Mouse (Mus musculus): ENCODE results near the gene Colec11.

Gene Colec11

DNA sequence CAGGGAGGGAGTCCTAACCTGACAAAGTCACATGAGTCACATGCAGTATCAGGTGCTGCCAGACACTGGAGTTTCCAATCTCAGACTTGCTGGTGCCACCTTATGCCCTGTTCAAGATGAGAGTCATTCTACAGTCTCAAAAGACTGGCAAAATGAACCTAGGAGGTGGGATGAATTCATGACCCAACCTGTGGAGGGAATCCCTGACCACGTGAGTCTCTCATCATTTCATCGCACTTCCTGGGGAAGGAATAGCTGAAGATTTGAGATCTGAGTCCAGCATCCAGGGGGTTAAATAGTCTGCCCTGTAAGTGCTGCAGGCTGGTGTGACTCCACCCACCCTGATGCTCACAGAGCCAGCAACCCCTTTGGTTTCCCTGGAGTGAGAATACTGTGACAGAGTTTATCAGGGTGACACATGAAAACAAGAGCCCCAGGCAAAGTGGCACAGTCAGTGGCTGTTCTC is 24.6 kb downstream of the Colec11 start:
- DNase-seq, result no peak

DNA sequence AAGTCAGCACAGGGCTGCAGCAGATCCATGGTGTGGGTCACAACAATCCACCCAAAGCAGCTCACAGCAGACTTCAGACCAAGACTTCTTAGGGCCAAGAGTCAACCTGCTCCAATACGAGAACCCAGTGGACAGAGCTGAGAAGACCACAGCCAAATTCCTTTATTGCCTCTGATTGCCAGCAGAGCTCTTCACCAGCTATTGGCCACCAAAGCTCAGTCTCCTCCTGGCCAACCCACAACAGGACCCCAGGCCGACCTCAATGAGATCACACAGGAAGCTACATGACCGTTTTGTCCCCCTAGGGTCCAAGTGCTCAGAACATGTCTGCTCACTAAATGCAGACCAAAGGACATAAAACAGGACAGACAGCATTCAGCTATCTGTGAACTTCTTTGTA is 25.1 kb downstream of the Colec11 start:
- DNase-seq, result no peak

DNA sequence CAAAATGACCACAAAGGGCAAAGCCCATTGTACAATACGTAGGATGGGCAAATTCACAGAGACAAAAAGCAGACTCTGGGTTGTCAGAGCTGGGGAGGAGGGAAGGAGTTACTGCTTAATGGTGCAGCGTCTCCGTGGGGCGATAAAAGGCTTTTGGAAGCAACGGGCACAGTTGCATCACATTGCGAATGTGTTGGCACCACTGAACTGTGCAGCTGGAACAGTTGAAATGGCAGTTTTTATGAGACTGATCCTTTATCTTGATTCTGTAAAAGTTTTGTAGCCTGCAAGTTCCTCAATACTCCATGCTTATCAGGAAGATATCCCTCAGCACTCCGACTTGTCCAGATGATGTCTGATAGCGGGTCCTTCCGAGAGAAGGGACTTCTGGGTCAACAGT is 25.5 kb downstream of the Colec11 start:
- no peak for DNase-seq

- DNase-seq, result no peak
These were observed 26.3 kb downstream of the Colec11 start for GRCm38 (mm10) chr12:28596851-28597250.

DNA sequence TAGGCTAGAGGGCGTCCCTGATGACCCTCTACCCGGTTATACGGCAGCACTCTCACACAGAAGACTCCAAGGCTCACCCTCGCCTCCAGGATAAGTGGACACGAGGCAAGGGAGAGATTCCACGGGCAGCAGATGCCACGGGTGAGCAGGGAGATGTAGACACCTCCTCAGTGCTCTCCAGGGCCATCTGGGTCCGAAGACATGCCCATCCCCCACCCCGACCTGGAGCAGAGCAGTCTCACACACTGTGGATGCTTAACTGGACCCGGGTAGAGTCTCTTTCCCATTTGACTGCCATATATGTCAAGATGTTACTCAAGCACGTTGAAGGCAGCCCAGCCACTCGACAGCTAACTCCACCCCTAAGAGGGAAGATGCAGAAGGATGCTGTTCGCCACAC is 32.7 kb downstream of the Colec11 start:
- peak; percentile 27 for DNase-seq

- DNase-seq, result peak; percentile 85
These were observed 33.9 kb downstream of the Colec11 start for GRCm38 (mm10) chr12:28589090-28589868.

DNA sequence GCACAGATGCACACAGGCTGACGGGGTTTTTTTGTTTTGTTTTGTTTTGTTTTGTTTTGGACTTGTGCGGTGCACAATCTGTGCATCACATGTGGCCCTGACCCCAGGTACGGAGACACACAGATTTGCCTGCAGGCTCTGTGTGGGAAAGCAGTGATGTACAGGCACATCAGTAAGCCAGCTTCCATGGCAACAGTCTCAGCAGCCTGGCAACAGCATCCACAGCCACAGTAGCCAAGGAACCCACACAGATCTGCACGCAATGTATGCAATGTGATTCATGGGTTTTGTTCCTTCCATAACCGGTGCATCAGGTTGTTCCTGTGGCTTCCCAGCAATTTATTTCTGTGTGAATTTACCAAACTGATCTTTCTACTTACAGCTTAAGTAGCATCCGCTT is 35.2 kb downstream of the Colec11 start:
- peak; percentile 50 for DNase-seq

DNA sequence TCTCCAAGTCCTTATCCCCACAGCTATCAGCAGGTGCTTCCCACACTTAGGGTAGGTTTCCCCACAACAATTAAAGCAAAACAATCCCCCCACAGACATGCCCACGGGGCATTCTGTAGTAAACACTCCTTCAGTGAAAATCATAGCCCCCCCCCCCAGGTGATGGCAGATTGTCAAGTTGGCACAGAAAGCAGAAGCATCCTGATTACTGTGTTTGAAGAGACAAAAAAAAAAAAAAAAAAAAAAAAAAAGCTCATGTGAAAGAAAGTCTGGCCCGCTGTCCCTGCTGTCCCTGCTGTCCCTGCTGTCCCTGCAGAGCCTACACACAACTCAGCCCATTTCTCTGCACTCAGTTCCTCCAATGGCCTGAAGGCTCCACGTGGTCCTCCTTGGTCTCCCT is 39.1 kb downstream of the Colec11 start:
- peak; percentile 39 for DNase-seq

DNA sequence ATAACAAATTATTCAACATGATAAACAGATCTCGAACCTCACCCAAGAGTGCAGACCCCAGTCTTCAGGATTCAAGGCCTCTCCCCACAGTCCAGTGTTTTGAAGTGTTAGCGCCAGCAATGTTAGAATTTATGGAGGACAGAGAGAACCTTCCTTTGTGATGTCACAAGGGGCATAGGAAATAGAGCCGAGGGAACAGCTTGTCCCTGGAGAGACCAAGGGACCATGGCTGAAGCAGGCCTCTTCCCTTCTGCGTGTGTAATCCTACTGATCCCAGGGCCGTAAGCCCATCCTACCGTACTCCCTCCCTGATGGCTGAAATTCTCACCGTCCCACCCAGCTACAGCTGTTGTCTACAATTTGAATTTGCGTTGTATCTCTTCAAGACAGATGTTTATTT is 40.8 kb downstream of the Colec11 start, which contains the start of gene Allc:
Allc (minus strand) TSS at position 101 of the 400 bp plus-strand sequence.
- no peak for DNase-seq

DNA sequence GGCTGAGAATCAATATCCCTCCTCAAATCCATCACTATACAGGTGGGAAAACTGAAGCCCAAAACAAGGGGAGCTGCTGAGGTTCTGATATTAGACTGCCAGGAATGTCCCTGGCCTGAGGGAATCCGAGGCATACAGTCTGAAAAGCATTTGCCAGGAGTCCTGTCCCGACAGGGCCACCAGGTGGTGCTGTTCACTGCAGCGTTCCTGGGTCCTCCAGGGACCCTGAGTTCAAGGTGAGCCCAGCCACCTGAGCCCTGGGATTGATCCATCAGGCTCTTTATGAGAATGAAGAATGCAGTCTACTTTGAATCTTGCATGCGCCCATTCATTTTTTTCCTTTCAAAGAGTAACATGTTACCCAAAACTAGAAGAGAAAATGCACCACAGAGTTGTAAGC is 44.0 kb downstream of the Colec11 start:
- peak; percentile 46 for DNase-seq

GRCm38 (mm10) chr12:28578147-28578546 is 45.0 kb downstream of the Colec11 start:
- DNase-seq, result no peak

DNA sequence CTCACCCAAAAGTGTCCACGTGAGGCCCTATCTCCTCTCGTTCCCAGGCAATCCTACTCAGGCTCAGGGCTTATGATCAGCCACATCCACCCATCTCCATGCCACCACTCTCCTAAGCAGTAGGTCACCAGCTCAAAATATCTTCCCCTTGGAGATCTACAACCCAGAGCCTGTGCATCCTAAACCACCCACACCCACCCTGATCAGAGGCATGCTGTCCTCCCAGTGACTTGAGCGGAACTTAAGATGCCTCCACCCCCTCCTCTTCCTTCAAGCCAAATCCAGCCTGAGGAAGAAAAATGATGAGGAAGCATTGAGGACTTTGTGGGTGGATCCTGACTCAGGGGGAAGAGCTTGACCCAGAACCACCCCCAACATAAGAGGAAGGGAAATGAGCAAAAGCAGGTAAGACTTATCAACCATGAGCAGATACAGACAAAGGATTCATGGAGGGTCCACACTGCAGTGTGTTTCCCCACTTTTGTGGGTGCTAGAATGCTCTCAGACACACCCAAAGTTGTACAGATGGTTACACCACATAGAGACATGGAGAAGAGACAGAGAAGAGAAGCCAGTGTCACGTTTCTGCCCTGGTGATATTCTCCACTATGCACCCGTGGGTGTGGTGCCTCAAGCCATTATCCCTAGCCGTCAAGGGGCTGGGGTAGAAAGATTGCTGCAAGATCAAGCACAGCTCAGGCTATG is 47.7 kb downstream of the Colec11 start:
- no peak for DNase-seq

- no peak for DNase-seq
These were observed 50.9 kb downstream of the Colec11 start for GRCm38 (mm10) chr12:28572241-28572640.

- DNase-seq, result no peak
These were observed 70.9 kb downstream of the Colec11 start, which contains the start of gene Dcdc2c for GRCm38 (mm10) chr12:28552299-28552698. Dcdc2c (minus strand) TSS chr12:28552399.

DNA sequence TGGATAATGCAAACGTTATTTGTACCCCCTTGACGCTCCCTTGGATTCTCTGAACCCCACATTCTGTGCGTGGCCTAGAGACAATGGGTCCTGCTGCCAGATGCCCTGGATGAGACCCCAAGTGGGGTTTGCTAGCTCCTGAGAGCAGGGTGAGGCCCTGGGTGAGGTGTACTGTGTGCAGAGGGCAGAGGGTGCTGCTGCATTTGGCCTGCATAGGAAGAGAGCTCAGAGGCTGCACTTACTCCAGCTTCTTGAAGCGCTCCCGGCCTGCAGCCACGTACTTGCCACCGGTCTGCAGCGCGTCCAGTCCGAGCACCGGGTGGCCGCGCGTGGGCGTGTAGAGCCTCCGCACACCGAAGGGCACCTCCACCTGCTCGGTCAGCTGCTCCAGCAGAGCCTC is 71.4 kb downstream of the Colec11 start:
- DNase-seq, result no peak

DNA sequence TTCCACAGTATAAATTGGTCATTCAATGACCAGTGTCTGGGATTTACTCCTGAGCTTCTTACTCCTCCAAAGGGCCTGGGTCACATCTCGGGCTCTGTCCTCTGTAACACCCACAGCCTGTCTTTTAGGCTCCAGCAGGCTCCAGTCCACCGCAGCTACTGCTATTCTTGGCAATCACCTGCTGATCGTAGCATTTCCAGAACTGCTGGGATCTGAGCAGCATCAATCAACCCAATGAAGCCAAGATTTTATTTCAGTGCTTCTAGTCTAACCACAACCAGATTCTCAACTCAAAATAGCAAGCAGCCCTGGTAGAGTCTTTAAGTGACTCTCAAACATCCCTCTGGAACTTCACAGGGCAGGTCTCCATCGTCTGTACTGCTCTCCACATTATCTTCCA is 74.3 kb downstream of the Colec11 start:
- DNase-seq, result no peak
